Mouse (Mus musculus) myocyte (in vitro differentiated cells): ENCODE measurements around the gene Dpp6.

Experiments
- CEBPB ChIP-seq: IDR thresholded peaks from 2 replicates; pipeline ENCODE4 v1.6.1; 2011; ENCODE audit warnings: mild to moderate bottlenecking, moderate library complexity; ENCODE audit not compliant: poor library complexity, insufficient read depth, severe bottlenecking
- MYOD1 ChIP-seq, 3 experiments: IDR thresholded peaks; one replicate each; pipeline ENCODE4 v1.6.1; 2011; ENCODE audit warnings: control low read depth in 2 of 3, low read depth in 2 of 3, mild to moderate bottlenecking in 2 of 3, moderate library complexity in 1 of 3; ENCODE audit not compliant: insufficient read length in 2 of 3, control insufficient read depth in 1 of 3
- POLR2A ChIP-seq: IDR thresholded peaks from one replicate; pipeline ENCODE4 v1.6.1; 2011; ENCODE audit warnings: low read depth, mild to moderate bottlenecking, control low read depth, moderate library complexity; ENCODE audit not compliant: insufficient read length
- POLR2AphosphoS2 ChIP-seq: IDR thresholded peaks from one replicate; pipeline ENCODE4 v1.6.1; 2011; ENCODE audit warnings: low read depth, control low read depth; ENCODE audit not compliant: insufficient read length
- TCF12 ChIP-seq: IDR thresholded peaks from one replicate; pipeline ENCODE4 v1.6.1; 2011; ENCODE audit warnings: mild to moderate bottlenecking, control low read depth; ENCODE audit not compliant: poor library complexity, insufficient read depth, severe bottlenecking
- TCF3 ChIP-seq: IDR thresholded peaks from one replicate; pipeline ENCODE4 v1.6.1; 2011; ENCODE audit warnings: low read depth, control low read depth; ENCODE audit not compliant: insufficient read length
- USF1 ChIP-seq: IDR thresholded peaks from one replicate; pipeline ENCODE4 v1.6.1; 2011; ENCODE audit warnings: low read depth, mild to moderate bottlenecking, control low read depth, moderate library complexity

- no peak for TF ChIP-seq TCF12
- no peak for TF ChIP-seq CEBPB
- TF ChIP-seq MYOD1 (IDR thresholded peaks at IDR 0.05; ENCODE audit: control insufficient read depth in 1 of 3, insufficient read length in 2 of 3, low read depth in 2 of 3), result no peak
- TF ChIP-seq USF1, result no peak
- no peak for TF ChIP-seq POLR2A
- no peak for TF ChIP-seq POLR2AphosphoS2
- TF ChIP-seq TCF3, result no peak
Measured at GRCm38 (mm10) chr5:27685923-27686322, 868.9 kb downstream of the Dpp6 start.
